Mouse (Mus musculus) olfactory bulb, adult 2 months (tissue): ENCODE results near the gene Itgb2l. TPM values are rescaled to one million over a fixed set of nuclear protein-coding genes. Genes with fewer than 3 reads are reported as not detected.
"Not testable (repeated sequence)": the region's sequence is repeated elsewhere in the genome, so short reads cannot be mapped to it uniquely, and the experiment has no call there.

ENCODE experiments used
- H3K27ac ChIP-seq: fragments of 200-500 bp; 2 replicates; pipeline ENCODE4 v1.5.1; 2012; ENCODE audit warnings: low read depth, low read length; ENCODE audit not compliant: insufficient read depth
- H3K4me1 ChIP-seq: fragments of 200-500 bp; 2 replicates; pipeline ENCODE4 v1.6.1; 2012; ENCODE audit warnings: low read length; ENCODE audit not compliant: control insufficient read depth, insufficient read depth
- H3K4me3 ChIP-seq: fragments of 200-500 bp; 2 replicates; pipeline ENCODE4 v1.5.1; 2012; ENCODE audit warnings: mild to moderate bottlenecking, low read depth, low read length, moderate library complexity; ENCODE audit not compliant: insufficient read depth
- CTCF ChIP-seq: fragments of 200-500 bp; IDR thresholded peaks from 2 replicates; pipeline ENCODE4 v1.5.1; 2012; ENCODE audit warnings: low read depth, mild to moderate bottlenecking, low read length, moderate library complexity; ENCODE audit not compliant: insufficient read depth
- POLR2A ChIP-seq: fragments of 200-500 bp; IDR thresholded peaks from 2 replicates; pipeline ENCODE4 v1.6.1; 2012; ENCODE audit warnings: mild to moderate bottlenecking, low read depth, low read length, moderate library complexity; ENCODE audit not compliant: insufficient read depth
- WGBS: fragments of 180-500 bp; shearing (Covaris S2); methylation state at CpG from one replicate; pipeline ENCODE4 v1.1.7; 2018; 5-methylcytosine and 5-hydroxymethylcytosine counted together
- polyA plus RNA-seq: library from polyadenylated mRNA; stranded (reverse); fragments of >200 nt; gene quantifications from 2 replicates; pipeline ENCODE4 v1.2.4, GENCODE M21; 2012; ENCODE audit warnings: low replicate concordance; ENCODE audit not compliant: missing spikeins, insufficient read depth, insufficient read length

The Itgb2l gene
- polyA plus RNA-seq, 1 experiment = not detected

DNA sequence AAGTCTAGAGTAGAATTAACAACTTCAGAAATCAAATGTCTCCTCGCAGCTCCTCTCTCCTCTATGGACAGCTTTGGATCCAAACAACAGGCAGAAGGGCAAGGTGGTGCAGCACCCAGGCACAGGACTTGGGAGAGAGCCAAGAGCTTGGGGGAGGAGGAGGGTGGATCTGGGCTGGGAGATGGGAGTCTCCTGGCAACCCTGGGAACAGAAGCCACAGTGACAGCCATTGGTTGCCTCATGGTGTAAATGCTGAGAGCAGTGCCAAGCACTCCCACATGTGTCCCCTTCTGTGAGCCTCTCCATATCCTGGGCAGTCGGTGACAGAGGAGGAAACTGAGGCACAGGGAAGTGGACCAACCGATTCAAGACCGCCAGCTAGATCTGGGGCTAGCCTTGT lies 25.3 kb upstream of the Itgb2l start:
- peak overlapping the region; percentile 55 for H3K4me3 ChIP-seq
- peaks cover 11% of the 10 kb centered on the region; the same call in 1 of the 2 replicates for H3K4me1 ChIP-seq
- TF ChIP-seq CTCF (no peak), POLR2A (0 out of 2 replicates have a peak, but pooled peaks have one; percentile 13)
- peak overlapping the region; percentile 82 for H3K27ac ChIP-seq
- 38% methylated on average over 4 of the region's 4 CpGs for WGBS

DNA sequence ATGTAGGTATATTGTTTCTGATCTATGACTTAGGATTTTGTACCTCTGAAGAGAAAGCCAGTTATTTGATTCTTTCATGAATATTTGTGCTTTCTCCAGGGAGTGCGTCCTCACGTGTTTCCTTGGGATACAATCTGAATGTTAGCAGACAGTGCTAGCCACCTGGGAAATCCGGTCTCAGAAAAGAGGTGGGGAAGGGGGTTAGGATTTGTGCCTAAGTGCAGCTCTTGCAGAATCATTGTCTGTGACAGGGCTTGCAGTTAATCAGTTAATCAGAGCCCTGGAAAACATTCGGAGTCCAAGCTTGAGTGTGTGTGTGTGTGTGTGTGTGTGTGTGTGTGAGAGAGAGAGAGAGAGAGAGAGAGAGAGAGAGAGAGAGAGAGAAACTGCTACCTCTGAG lies 24.6 kb upstream of the Itgb2l start:
- H3K4me3 ChIP-seq = peak overlapping the region; percentile 47
- 20% methylated on average over 4 of the region's 4 CpGs for WGBS
- H3K4me1 ChIP-seq = peaks cover 11% of the 10 kb centered on the region; the same call in 1 of the 2 replicates
- H3K27ac ChIP-seq = peak overlapping the region; percentile 83
- no peak for TF ChIP-seq CTCF
- TF ChIP-seq POLR2A = no peak

DNA sequence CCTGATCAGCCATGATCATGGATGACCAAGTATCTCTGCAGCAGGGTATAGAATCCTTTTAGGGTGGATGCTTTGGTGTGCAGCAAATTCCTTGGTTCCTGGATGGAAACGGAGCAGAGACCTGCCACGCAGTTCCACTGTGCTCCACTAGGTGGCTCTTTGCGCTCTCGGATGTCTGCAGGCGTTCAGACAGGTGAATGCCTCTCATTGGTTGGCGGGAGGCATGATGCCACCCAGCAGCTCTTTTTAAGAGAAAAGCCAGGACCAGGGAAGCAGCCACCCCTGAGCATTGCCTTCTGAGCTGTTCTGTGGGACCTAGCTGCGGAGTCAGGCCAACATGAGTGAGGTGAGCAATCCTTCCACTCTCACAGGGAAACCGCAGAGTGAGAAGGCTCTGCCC lies 24.0 kb upstream of the Itgb2l start, which contains the start of gene Pcp4:
TSS of gene Pcp4 (plus strand) at position 162 of the 400 bp plus-strand sequence.
- whole genome bisulfite sequencing = 6% methylated on average over 8 of the region's 8 CpGs
- Histone ChIP-seq H3K4me1 (peaks cover 11% of the 10 kb centered on the region; the same call in 1 of the 2 replicates), H3K4me3 (peak within 1 kb of the TSS; percentile 47), H3K27ac (peak within 1 kb of the TSS; percentile 83)
- TF ChIP-seq CTCF (peak; percentile 97), POLR2A (peak; percentile 60)

DNA sequence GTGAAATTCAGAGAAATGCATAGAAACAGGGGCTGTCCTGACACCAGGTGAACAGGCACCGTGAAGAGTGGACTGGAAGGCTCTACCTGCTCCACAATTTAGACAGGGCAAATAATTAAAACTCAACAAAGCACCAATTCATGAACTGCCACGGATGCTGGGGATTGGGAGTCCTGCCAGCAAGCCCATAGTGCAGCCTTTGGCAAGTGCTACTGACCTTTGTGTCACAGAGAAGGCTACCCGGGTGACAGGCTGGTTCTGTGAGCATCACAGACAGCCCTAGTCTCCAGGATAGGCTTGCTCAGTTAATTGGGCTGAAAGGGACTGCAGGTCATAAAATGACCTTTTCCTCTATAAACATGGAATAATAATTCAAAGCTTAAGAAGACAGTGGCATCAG lies 17.4 kb upstream of the Itgb2l start:
- TF ChIP-seq CTCF = no peak
- TF ChIP-seq POLR2A = no peak
- WGBS = 39% methylated on average over 3 of the region's 3 CpGs
- Histone ChIP-seq H3K27ac (no peak overlapping the region), H3K4me3 (no peak overlapping the region), H3K4me1 (no peaks in the 10 kb centered on the region)

DNA sequence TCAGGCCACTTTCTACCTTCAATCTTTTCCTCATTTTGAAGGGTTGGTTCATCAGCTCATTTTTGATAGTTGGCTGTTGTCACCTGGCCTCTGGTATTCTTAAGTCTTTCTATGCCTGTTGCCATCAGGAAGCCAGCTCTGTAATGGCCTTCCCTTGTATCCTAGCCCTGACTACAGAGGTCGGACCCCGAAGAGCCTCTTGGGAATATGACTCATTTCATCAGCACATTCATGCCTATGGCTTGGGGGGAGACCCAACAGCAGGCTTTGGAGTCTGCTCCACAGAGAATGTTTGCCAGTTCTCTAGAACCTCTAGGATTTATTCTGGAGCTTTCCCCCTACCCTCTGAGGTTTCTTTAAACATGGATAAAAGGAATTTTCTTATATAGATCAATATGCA lies 15.9 kb upstream of the Itgb2l start:
- TF ChIP-seq POLR2A (no peak), CTCF (no peak)
- Histone ChIP-seq H3K4me3 (no peak overlapping the region), H3K27ac (no peak overlapping the region), H3K4me1 (no peaks in the 10 kb centered on the region)
- WGBS = 97% methylated on average over 2 of the region's 2 CpGs

DNA sequence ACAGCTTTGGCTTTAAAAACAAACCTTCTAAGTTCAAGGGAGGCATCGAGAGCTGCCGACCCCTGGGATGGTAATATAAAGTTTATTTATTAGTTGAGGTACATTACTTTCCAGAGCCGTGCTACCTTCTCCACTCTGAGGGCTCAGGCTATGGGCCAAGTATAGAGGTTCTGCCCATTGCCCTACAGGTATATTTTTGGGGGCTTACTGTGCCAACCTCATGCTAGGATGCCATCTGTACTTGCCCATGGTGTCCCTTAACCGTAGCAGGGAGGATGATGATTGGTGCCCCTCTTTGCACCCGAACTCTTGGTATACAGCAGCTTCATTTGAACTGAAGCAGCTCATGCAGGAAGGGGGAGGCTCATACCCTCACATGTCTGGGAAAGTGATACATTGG lies 14.2 kb upstream of the Itgb2l start:
- no peak for TF ChIP-seq CTCF
- no peak for TF ChIP-seq POLR2A
- 93% methylated on average over 5 of the region's 5 CpGs for WGBS
- Histone ChIP-seq H3K4me1 (no peaks in the 10 kb centered on the region), H3K4me3 (no peak overlapping the region), H3K27ac (no peak overlapping the region)

DNA sequence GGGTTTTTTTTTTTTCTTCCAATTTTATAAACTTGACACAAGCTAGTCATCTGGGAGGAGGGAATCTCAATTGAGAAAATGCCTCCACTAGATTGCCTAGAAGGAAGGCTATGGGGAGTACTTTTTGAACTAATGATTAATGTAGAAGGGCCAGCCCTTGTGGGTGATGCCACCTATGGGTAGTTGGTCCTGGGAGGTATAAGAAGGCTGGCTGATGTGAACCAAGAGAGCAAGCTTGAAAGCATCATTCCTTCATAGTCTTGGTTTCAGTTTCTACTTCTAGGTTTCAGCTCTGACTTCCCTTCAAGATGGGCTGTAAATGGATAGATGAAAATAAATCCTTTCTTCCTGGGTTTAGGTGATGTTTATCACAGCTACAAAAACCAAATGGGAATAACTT lies 10.7 kb upstream of the Itgb2l start:
- no peaks in the 10 kb centered on the region for H3K4me1 ChIP-seq
- TF ChIP-seq POLR2A (no peak), CTCF (no peak)
- H3K4me3 ChIP-seq = no peak overlapping the region

DNA sequence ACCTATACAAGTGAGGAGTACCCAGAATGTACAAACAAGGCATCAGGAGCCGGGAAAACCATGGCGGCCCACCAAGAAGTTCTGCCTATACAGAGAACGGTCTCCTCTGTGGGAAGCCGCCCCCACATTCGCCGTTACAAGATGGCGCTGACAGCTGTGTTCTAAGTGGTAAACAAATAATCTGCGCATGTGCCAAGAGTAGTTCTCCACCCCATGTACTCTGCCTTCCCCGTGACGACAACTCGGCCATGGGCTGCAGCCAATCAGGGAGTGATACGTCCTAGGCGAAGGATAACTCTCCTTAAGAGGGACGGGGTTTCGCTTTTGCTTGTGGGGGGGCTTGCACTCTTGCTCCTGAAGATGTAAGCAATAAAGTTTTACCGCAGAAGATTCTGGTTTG lies 7.5 kb upstream of the Itgb2l start:
- H3K4me3 ChIP-seq, H3K27ac ChIP-seq, H3K4me1 ChIP-seq: not testable (repeated sequence)
- WGBS = 81% methylated on average over 16 of the region's 16 CpGs

More for the DNA sequence above, 10.7 kb upstream of the Itgb2l start:
- no peak overlapping the region for H3K27ac ChIP-seq

DNA sequence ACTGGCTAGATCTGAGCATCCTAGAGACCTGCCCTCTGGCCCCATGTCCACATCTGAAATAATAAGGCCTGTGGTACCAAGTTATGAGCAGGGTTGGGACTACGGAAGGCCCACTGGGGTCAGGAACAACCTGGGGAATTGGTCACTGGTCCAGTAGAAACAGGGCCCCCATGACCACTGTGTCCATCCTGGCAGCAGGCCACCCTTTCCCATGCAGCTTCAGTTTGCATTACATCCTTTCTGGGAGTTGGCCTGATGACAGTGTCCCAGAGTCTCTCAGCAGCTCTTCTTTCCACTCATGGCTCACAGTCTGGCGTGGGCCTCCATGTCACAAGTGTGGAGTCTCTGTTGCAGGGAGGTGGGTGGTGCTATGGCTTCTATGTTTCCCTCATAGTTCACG lies 1.6 kb downstream of the Itgb2l start:
- H3K4me3 ChIP-seq = no peak overlapping the region
- 91% methylated on average over 3 of the region's 3 CpGs for WGBS
- no peaks in the 10 kb centered on the region for H3K4me1 ChIP-seq
- TF ChIP-seq CTCF = no peak
- no peak for TF ChIP-seq POLR2A
- no peak overlapping the region for H3K27ac ChIP-seq

DNA sequence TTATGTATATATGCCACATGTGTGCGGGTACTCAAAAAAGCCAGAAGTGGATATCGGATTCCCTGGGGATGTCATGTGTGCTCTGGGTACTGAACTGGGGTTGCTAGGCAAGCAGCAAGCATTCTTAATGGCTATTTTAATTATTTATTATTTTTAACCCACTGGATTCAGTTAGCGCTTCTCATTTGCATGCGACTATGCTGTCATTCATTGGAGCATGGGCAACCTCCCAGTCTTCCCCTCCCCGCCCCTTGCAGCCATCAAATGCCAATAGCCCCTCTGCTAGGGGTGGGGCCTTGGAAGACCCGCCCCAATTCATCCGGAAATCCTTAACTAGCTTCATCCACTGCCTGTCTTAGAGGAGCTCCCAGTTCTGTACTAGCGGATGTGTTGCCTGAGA lies 2.5 kb downstream of the Itgb2l start:
- WGBS = 80% methylated on average over 8 of the region's 8 CpGs
- TF ChIP-seq POLR2A = no peak
- no peak for TF ChIP-seq CTCF
- Histone ChIP-seq H3K27ac (no peak overlapping the region), H3K4me1 (no peaks in the 10 kb centered on the region), H3K4me3 (no peak overlapping the region)
